Mouse (Mus musculus) megakaryocyte, embryonic 14.5 days (primary cell): ENCODE data around the gene Dpp4. TPM values are rescaled to one million over a fixed set of nuclear protein-coding genes. Genes with fewer than 3 reads are reported as not detected.

Experiments
- H3K27me3 ChIP-seq: replicated peaks from 2 replicates; pipeline ENCODE3; 2012; ENCODE audit warnings: inconsistent platforms
- H3K36me3 ChIP-seq: replicated peaks from 2 replicates; pipeline ENCODE3; 2012; ENCODE audit warnings: low read length, inconsistent platforms, mixed read lengths
- H3K4me1 ChIP-seq: 2 replicates; pipeline ENCODE4 v1.6.1; 2012; ENCODE audit warnings: inconsistent platforms
- H3K4me3 ChIP-seq: replicated peaks from 2 replicates; pipeline ENCODE3; 2012; ENCODE audit warnings: moderate library complexity, mild to moderate bottlenecking, inconsistent platforms
- H3K9me3 ChIP-seq: 2 replicates; pipeline ENCODE4 v1.6.1; 2012; ENCODE audit warnings: inconsistent platforms
- FLI1 ChIP-seq: IDR thresholded peaks from 2 replicates; pipeline ENCODE4 v1.6.1; 2012; ENCODE audit warnings: low read length, inconsistent platforms, mixed read lengths
- GATA1 ChIP-seq: IDR thresholded peaks from 3 replicates; pipeline ENCODE4 v1.6.1; 2012; ENCODE audit warnings: mixed read lengths, low read length, inconsistent platforms, borderline replicate concordance
- polyA plus RNA-seq: library from polyadenylated mRNA; stranded (reverse); fragments of >175 nt; gene quantifications from 2 replicates; pipeline ENCODE4 v1.2.3, GENCODE M21; 2012; ENCODE audit warnings: low replicate concordance; ENCODE audit not compliant: insufficient read depth

The Dpp4 gene
- polyA plus RNA-seq, 1 experiment, result not detected

GRCm38 (mm10) chr2:62319489-62319888 is 92.5 kb downstream of the Dpp4 start:
- H3K27me3 ChIP-seq, result no peaks in the 10 kb centered on the region
- no peaks in the 10 kb centered on the region for H3K36me3 ChIP-seq
- peaks cover 3% of the 10 kb centered on the region; the same call in 1 of the 2 replicates for H3K4me1 ChIP-seq
- TF ChIP-seq FLI1 (no peak), GATA1 (no peak)
- no peaks in the 10 kb centered on the region for H3K9me3 ChIP-seq
- H3K4me3 ChIP-seq, result no peak overlapping the region

- no peaks in the 10 kb centered on the region for H3K27me3 ChIP-seq
- no peak overlapping the region for H3K4me3 ChIP-seq
- TF ChIP-seq GATA1 (no peak), FLI1 (no peak)
- no peaks in the 10 kb centered on the region for H3K36me3 ChIP-seq
- H3K4me1 ChIP-seq, result peaks cover 3% of the 10 kb centered on the region; the same call in 1 of the 2 replicates
- no peaks in the 10 kb centered on the region for H3K9me3 ChIP-seq
Observed at GRCm38 (mm10) chr2:62316930-62317329, 95.1 kb downstream of the Dpp4 start.

GRCm38 (mm10) chr2:62307477-62307876 is 104.6 kb downstream of the Dpp4 start:
- TF ChIP-seq FLI1 (no peak), GATA1 (no peak)
- Histone ChIP-seq H3K9me3 (no peaks in the 10 kb centered on the region), H3K36me3 (no peaks in the 10 kb centered on the region), H3K4me3 (no peak overlapping the region), H3K4me1 (no peaks in the 10 kb centered on the region), H3K27me3 (no peaks in the 10 kb centered on the region)

- Histone ChIP-seq H3K4me3 (no peak overlapping the region), H3K36me3 (no peaks in the 10 kb centered on the region), H3K9me3 (no peaks in the 10 kb centered on the region), H3K27me3 (no peaks in the 10 kb centered on the region), H3K4me1 (no peaks in the 10 kb centered on the region)
- TF ChIP-seq GATA1 (no peak), FLI1 (no peak)
Observed at GRCm38 (mm10) chr2:62306978-62307377, 105.1 kb downstream of the Dpp4 start.

GRCm38 (mm10) chr2:62301716-62302115 is 110.3 kb downstream of the Dpp4 start:
- Histone ChIP-seq H3K4me3 (no peak overlapping the region), H3K4me1 (no peaks in the 10 kb centered on the region), H3K36me3 (no peaks in the 10 kb centered on the region), H3K9me3 (no peaks in the 10 kb centered on the region), H3K27me3 (no peaks in the 10 kb centered on the region)
- TF ChIP-seq FLI1 (no peak), GATA1 (no peak)

GRCm38 (mm10) chr2:62293846-62294245 is 118.2 kb downstream of the Dpp4 start:
- no peak overlapping the region for H3K4me3 ChIP-seq
- TF ChIP-seq GATA1 (no peak), FLI1 (no peak)
- H3K9me3 ChIP-seq, result no peaks in the 10 kb centered on the region
- H3K4me1 ChIP-seq, result peaks cover 12% of the 10 kb centered on the region; the same call in 1 of the 2 replicates
- no peaks in the 10 kb centered on the region for H3K27me3 ChIP-seq
- H3K36me3 ChIP-seq, result no peaks in the 10 kb centered on the region

- H3K4me3 ChIP-seq, result no peak overlapping the region
- H3K9me3 ChIP-seq, result no peaks in the 10 kb centered on the region
- H3K27me3 ChIP-seq, result no peaks in the 10 kb centered on the region
- TF ChIP-seq FLI1 (no peak), GATA1 (no peak)
- H3K4me1 ChIP-seq, result no peaks in the 10 kb centered on the region
- H3K36me3 ChIP-seq, result no peaks in the 10 kb centered on the region
Observed at GRCm38 (mm10) chr2:62287532-62287931, 124.5 kb downstream of the Dpp4 start.

- Histone ChIP-seq H3K4me1 (no peaks in the 10 kb centered on the region), H3K36me3 (no peaks in the 10 kb centered on the region), H3K9me3 (no peaks in the 10 kb centered on the region), H3K27me3 (no peaks in the 10 kb centered on the region), H3K4me3 (no peak overlapping the region)
- TF ChIP-seq FLI1 (no peak), GATA1 (no peak)
Observed at GRCm38 (mm10) chr2:62285847-62286246, 126.2 kb downstream of the Dpp4 start.

GRCm38 (mm10) chr2:62285026-62285425 is 127.0 kb downstream of the Dpp4 start:
- no peaks in the 10 kb centered on the region for H3K4me1 ChIP-seq
- TF ChIP-seq GATA1 (no peak), FLI1 (no peak)
- H3K27me3 ChIP-seq, result no peaks in the 10 kb centered on the region
- H3K36me3 ChIP-seq, result no peaks in the 10 kb centered on the region
- no peak overlapping the region for H3K4me3 ChIP-seq
- H3K9me3 ChIP-seq, result no peaks in the 10 kb centered on the region

Other genes starting within 250 kb of the Dpp4 start
- gene Gcg, start 71.4 kb upstream of the Dpp4 start, polyA plus RNA-seq, result not detected in 2 replicates
- not detected in 2 replicates for gene Fap, start 161.8 kb upstream of the Dpp4 start, polyA plus RNA-seq
- 1.7 and 2.1 TPM in 2 replicates for gene Ifih1, start 234.0 kb upstream of the Dpp4 start, polyA plus RNA-seq